Mouse (Mus musculus) E14TG2a.4 (cell line): ENCODE results near the gene Sf3b4.
"Not testable (repeated sequence)": the region's sequence is repeated elsewhere in the genome, so short reads cannot be mapped to it uniquely, and the experiment has no call there.

Experiments used
- CTCF ChIP-seq: conservative IDR thresholded peaks from 2 replicates; pipeline ENCODE4 v1.5.1; 2014; ENCODE audit warnings: low read length
- NANOG ChIP-seq: IDR thresholded peaks from 2 replicates; pipeline ENCODE4 v1.6.1; 2014; ENCODE audit warnings: borderline replicate concordance, low read length, mixed read lengths
- POU5F1 ChIP-seq: IDR thresholded peaks from 2 replicates; pipeline ENCODE4 v1.6.1; 2014; ENCODE audit warnings: low read length, borderline replicate concordance

DNA sequence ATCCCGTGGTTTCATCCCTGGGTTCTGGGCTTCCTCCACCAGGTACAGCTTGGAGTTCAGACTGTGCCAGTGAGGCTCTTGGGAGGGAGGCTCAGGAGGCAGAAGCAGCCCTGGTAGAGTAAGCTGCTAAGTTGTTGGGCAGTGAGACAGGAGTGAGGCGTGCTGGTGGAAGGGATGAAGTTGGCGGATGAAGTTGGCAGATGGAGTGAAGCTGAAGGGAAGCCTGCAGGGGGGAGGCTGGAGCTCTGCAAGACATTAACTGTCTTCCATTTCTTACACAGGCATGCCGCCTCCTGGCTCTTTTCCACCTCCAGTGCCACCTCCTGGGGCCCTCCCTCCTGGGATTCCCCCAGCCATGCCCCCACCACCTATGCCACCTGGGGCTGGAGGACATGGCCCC, 1.9 kb downstream of the Sf3b4 start:
- TF ChIP-seq CTCF, NANOG, POU5F1: not testable (repeated sequence)
